Mouse (Mus musculus) lung, embryonic 14.5 days (tissue): Measurements from ENCODE around the gene Nlgn1. TPM values are rescaled to one million over a fixed set of nuclear protein-coding genes. Genes with fewer than 3 reads are reported as not detected.
A peak's percentile ranks its signal among the peaks of the same experiment; 100 is the strongest.

ENCODE experiments used
- ATAC-seq: fragments of 200-750 bp; cut with Nextera tagmentation; 2 replicates; pipeline ENCODE4 v1.8.0; 2017; ENCODE audit warnings: mild to moderate bottlenecking, moderate TSS enrichment, moderate library complexity; ENCODE audit not compliant: insufficient read depth
- DNase-seq: peaks from one replicate; pipeline ENCODE4 v3.0.0-alpha.2; 2015
- H3K27ac ChIP-seq: fragments of 300-500 bp; sonication (generic); 2 replicates; pipeline ENCODE4 v1.5.1; 2014; ENCODE audit warnings: low read depth, mild to moderate bottlenecking, moderate library complexity
- H3K27me3 ChIP-seq: fragments of 300-500 bp; sonication (generic); 2 replicates; pipeline ENCODE4 v1.6.1; 2014; ENCODE audit warnings: low read length, control low read depth; ENCODE audit not compliant: insufficient read depth
- H3K36me3 ChIP-seq: fragments of 300-500 bp; sonication (generic); 2 replicates; pipeline ENCODE4 v1.6.1; 2014; ENCODE audit warnings: control low read depth; ENCODE audit not compliant: insufficient read depth
- H3K4me1 ChIP-seq: fragments of 300-500 bp; sonication (generic); 2 replicates; pipeline ENCODE4 v1.6.1; 2014; ENCODE audit warnings: antibody characterized with exemption, control low read depth; ENCODE audit not compliant: insufficient read depth
- H3K4me2 ChIP-seq: fragments of 300-500 bp; sonication (generic); 2 replicates; pipeline ENCODE4 v1.6.1; 2014; ENCODE audit warnings: mild to moderate bottlenecking
- H3K4me3 ChIP-seq: fragments of 300-500 bp; sonication (generic); 2 replicates; pipeline ENCODE4 v1.5.1; 2014; ENCODE audit warnings: low read depth, low read length
- H3K9ac ChIP-seq: fragments of 300-500 bp; sonication (generic); 2 replicates; pipeline ENCODE4 v1.6.1; 2014
- H3K9me3 ChIP-seq: fragments of 300-500 bp; sonication (generic); 2 replicates; pipeline ENCODE4 v1.6.1; 2016; ENCODE audit warnings: low read depth, low read length, control low read depth
- CTCF ChIP-seq: IDR thresholded peaks from 2 replicates; pipeline ENCODE4 v1.5.1; 2016; ENCODE audit warnings: antibody characterized with exemption, low read depth
- WGBS: fragments of 180-500 bp; shearing (Covaris S2); extraction: QIAGEN DNeasy Blood & Tissue Kit; methylation state at CpG from one replicate; pipeline ENCODE4 v1.1.7; 2014; 5-methylcytosine and 5-hydroxymethylcytosine counted together
- polyA plus RNA-seq: library from polyadenylated mRNA; unstranded; fragments of >200 nt; fragmentation: Nextera tagmentation; extraction: Ambion mirVana; gene quantifications from 2 replicates; pipeline ENCODE4 v1.2.1, GENCODE M21; 2014

The Nlgn1 gene
- polyA plus RNA-seq, 1 experiment from 2014 or later, result 1.6 TPM

DNA sequence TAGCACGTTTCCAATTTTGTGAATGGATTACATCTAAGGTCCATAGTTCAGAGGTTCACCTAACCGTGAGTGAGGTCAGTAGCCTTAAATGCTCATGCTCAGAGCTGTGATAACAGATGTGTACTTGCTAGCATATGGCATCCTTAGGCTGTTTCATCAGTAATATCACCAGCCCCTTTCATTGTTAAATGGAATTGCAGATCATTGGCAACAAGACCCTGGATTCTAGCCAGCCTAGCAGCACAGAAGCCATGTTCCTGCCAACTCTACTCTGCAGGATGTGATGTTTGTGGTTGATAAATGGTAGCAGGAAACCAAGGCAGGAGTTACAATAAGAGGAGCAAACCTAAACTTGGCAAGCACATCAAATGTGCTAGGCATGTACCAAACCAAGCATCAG lies 652.9 kb downstream of the Nlgn1 start:
- no peak overlapping the region for H3K27ac ChIP-seq
- DNase-seq, result peak; percentile 67
- TF ChIP-seq CTCF, result no peak
- 55% methylated on average over 2 of the region's 2 CpGs for WGBS
- no peaks in the 10 kb centered on the region for H3K9me3 ChIP-seq
- no peaks in the 10 kb centered on the region for H3K27me3 ChIP-seq
- H3K36me3 ChIP-seq, result no peaks in the 10 kb centered on the region
- H3K4me2 ChIP-seq, result no peak overlapping the region
- no peaks in the 10 kb centered on the region for H3K4me1 ChIP-seq
- no peak overlapping the region for H3K4me3 ChIP-seq
- ATAC-seq, result peak; percentile 35; the same call in 1 of the 2 replicates
- no peak overlapping the region for H3K9ac ChIP-seq

DNA sequence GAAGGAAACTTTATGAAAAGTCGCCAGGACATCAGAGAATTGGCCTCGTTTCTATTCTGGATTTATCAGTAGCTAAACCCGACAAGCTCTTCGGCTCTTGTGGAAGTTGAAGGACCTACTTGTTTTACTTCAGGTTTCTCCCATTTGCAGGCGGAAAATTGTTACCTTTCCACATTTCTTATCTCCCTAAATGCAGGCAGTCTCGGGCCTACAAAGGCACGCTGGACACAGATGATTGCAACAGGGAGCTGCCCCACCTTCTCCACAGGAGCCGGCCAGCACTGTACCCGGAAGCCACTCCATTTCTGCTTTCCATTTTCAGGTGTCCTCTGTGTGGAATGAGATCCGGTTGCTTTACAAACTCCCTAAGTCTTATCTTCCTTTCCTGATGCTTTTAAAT lies 656.4 kb downstream of the Nlgn1 start:
- no peak for TF ChIP-seq CTCF
- no peak for DNase-seq
- Histone ChIP-seq H3K4me3 (no peak overlapping the region), H3K27ac (no peak overlapping the region), H3K27me3 (no peaks in the 10 kb centered on the region), H3K9ac (no peak overlapping the region), H3K4me2 (no peak overlapping the region), H3K36me3 (no peaks in the 10 kb centered on the region), H3K9me3 (no peaks in the 10 kb centered on the region), H3K4me1 (no peaks in the 10 kb centered on the region)
- WGBS, result 74% methylated on average over 10 of the region's 10 CpGs
- ATAC-seq, result no peak

DNA sequence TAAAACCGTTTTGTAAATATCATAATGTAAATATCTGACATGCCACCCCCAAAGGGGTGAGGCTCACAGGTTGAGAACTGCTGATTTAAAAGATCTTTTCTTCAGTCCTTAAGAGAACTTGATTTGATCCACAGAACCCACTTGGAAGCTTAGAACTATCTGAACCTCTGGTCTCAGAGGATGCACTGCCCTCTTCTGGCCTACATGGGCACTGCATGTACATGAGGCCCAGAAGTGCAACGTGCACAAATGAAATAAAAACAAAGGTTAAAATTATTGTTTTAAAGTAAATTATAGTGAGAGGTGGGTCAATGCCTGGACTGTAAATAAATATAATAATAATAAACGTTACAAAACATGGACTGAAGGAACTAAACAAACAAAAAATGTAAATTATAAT lies 657.2 kb downstream of the Nlgn1 start:
- no peak overlapping the region for H3K9ac ChIP-seq
- WGBS, result 51% methylated on average over 3 of the region's 3 CpGs
- H3K27me3 ChIP-seq, result no peaks in the 10 kb centered on the region
- H3K27ac ChIP-seq, result no peak overlapping the region
- H3K4me2 ChIP-seq, result no peak overlapping the region
- peak; percentile 65 for TF ChIP-seq CTCF
- DNase-seq (peak; percentile 44), ATAC-seq (no peak)
- no peak overlapping the region for H3K4me3 ChIP-seq
- no peaks in the 10 kb centered on the region for H3K4me1 ChIP-seq
- H3K9me3 ChIP-seq, result no peaks in the 10 kb centered on the region
- H3K36me3 ChIP-seq, result no peaks in the 10 kb centered on the region

DNA sequence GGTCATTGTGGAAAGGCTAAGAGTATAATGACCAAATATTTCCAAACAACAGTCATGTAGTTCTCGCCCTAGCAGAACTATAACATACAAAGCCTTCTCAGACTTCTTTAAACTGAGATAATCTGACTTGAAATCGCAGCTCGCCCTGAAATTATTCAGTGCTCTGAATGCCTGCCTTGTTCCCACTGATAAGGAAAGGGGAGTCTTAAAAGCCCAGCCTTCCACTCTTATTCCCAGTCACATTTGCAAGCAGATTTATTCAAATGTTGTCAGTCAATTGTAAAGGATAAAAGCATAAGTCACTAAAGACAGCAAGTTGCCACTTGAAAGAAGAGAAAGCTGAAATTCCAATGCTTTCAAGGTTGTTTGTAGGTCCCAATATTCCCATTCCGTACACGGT lies 658.9 kb downstream of the Nlgn1 start:
- H3K4me1 ChIP-seq, result no peaks in the 10 kb centered on the region
- H3K36me3 ChIP-seq, result no peaks in the 10 kb centered on the region
- no peak for DNase-seq
- no peak overlapping the region for H3K9ac ChIP-seq
- H3K27me3 ChIP-seq, result no peaks in the 10 kb centered on the region
- H3K4me3 ChIP-seq, result no peak overlapping the region
- WGBS, result 46% methylated on average over 5 of the region's 5 CpGs
- no peak overlapping the region for H3K27ac ChIP-seq
- ATAC-seq, result no peak
- H3K9me3 ChIP-seq, result no peaks in the 10 kb centered on the region
- H3K4me2 ChIP-seq, result no peak overlapping the region
- no peak for TF ChIP-seq CTCF

DNA sequence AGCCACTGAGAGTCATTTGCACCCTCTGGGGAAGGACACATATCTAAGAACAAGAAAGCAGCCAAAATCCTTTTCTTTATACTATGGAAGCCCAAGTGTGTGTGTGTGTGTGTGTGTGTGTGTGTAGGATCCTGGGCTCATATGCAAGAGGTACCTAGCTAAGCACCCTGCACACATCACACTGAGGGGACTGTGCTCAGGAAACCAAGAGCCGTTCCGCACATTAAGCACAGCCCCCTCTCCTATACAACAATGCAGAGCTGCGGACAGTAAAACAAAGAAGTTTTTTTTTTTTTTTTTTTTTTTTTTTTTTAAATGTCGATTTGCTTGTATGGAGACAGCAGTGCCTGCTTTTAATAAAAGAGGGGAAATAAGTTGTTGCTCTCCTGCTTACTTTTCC lies 659.5 kb downstream of the Nlgn1 start:
- TF ChIP-seq CTCF, result no peak
- Histone ChIP-seq H3K4me3 (no peak overlapping the region), H3K9ac (no peak overlapping the region), H3K9me3 (no peaks in the 10 kb centered on the region), H3K4me1 (no peaks in the 10 kb centered on the region), H3K36me3 (no peaks in the 10 kb centered on the region), H3K27ac (no peak overlapping the region), H3K27me3 (no peaks in the 10 kb centered on the region), H3K4me2 (no peak overlapping the region)
- DNase-seq, result no peak
- ATAC-seq, result no peak
- WGBS, result 82% methylated on average over 4 of the region's 4 CpGs

DNA sequence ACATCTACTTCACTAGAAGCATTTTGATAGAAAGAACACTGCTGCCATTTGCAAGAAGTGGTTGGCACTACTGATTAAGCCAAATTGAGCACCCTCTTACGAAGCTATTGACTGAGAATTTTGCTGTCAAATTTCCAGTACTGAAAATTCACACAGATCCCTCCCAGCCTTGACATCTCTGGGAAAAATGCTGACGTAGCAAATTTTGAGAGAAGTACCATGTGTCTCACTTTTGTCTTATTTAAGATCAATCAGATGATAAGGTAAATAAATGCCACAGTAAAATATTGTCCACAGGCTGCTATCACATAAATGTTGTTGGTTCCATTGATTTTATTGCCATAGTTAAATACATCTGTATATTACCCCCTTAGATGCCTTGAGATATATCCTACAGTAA lies 668.8 kb downstream of the Nlgn1 start:
- H3K27ac ChIP-seq, result no peak overlapping the region
- no peaks in the 10 kb centered on the region for H3K36me3 ChIP-seq
- H3K4me3 ChIP-seq, result no peak overlapping the region
- H3K9me3 ChIP-seq, result no peaks in the 10 kb centered on the region
- no peak for TF ChIP-seq CTCF
- H3K27me3 ChIP-seq, result no peaks in the 10 kb centered on the region
- WGBS, result 76% methylated on average over 2 of the region's 2 CpGs
- no peaks in the 10 kb centered on the region for H3K4me1 ChIP-seq
- H3K9ac ChIP-seq, result no peak overlapping the region
- ATAC-seq (no peak), DNase-seq (no peak)
- no peak overlapping the region for H3K4me2 ChIP-seq

DNA sequence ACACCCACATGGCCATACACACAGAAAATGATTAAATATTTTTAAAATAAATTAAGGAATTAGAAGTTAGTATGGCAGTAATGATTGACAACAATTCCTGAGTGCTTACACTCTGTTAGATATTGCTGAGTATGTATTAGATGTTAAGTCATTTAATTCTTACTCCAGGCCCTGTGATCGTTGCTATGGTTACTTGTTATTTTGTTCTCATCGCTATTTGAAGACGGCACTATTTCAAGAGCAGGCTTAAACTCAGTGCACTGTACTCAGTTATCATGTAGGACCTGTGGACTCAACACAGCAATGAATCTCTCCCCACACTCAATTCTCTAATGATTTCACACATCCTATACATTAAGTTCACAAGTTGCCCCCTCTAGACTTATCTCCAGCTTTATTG lies 672.0 kb downstream of the Nlgn1 start:
- WGBS, result 89% methylated on average over 3 of the region's 3 CpGs
- Histone ChIP-seq H3K27ac (no peak overlapping the region), H3K27me3 (no peaks in the 10 kb centered on the region), H3K4me1 (no peaks in the 10 kb centered on the region), H3K9ac (no peak overlapping the region), H3K4me3 (no peak overlapping the region), H3K4me2 (no peak overlapping the region), H3K36me3 (no peaks in the 10 kb centered on the region), H3K9me3 (no peaks in the 10 kb centered on the region)
- no peak for TF ChIP-seq CTCF
- DNase-seq (no peak), ATAC-seq (no peak)

DNA sequence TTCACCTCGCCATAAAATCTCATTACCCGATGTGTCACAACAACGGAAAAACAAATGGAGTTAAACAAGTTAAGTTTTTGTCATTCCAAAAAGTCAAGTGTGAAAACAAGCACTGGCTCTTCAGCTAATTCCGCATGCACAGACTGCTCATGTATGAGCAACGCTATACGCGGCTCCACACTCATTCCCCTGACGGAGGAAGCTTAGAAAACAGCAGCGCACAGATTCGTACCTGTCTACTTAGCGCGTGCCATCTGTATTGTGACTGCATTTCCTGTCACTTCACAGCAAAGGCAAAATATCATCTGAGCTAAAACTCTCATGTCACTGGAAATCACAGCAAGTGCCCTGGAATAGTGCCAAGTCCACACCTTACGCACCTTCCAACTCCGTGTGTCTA lies 674.3 kb downstream of the Nlgn1 start:
- Histone ChIP-seq H3K36me3 (no peaks in the 10 kb centered on the region), H3K27ac (no peak overlapping the region), H3K9ac (no peak overlapping the region), H3K9me3 (no peaks in the 10 kb centered on the region), H3K4me1 (no peaks in the 10 kb centered on the region), H3K4me2 (no peak overlapping the region), H3K27me3 (no peaks in the 10 kb centered on the region), H3K4me3 (no peak overlapping the region)
- no peak for TF ChIP-seq CTCF
- ATAC-seq (no peak), DNase-seq (no peak)
- WGBS, result 89% methylated on average over 14 of the region's 14 CpGs
